9 mouse cellular contexts compared by ENCODE assay signal in genomic region chr8:116115811-116116372, GRCm38 (mm10).
DNase-seq lines count a peak whose midpoint lies in the region; ATAC-seq and TF ChIP-seq lines count a peak whose summit lies in the region.
"Had no signal": no experiment of that assay in that cellular context is flagged by ENCODE, and none has a peak within 500 bp of the region (broad histone marks: within the 10 kb centered on the region; RNA-seq: fewer than 3 reads in every experiment).

No protein-coding gene starts in this region.

- 49% methylated on average over 18 of the region's 18 CpGs for WGBS in embryonic facial prominence, embryonic 11.5 days
- whole genome bisulfite sequencing in heart, adult 2 months: 23% methylated on average over 18 of the region's 18 CpGs
- WGBS in neural tube, embryonic 11.5 days: 67% methylated on average over 18 of the region's 18 CpGs

- H3K9ac ChIP-seq in embryonic facial prominence, embryonic 11.5 days (replicated peaks; ENCODE audit: low read length): no peak overlapping the region
- H3K9ac ChIP-seq in heart, adult 2 months (ENCODE audit: low read depth, low read length): no peak overlapping the region
- H3K9ac ChIP-seq in neural tube, embryonic 11.5 days (ENCODE audit: low read length): no peak overlapping the region
- H3K9ac ChIP-seq: liver, embryonic 15.5 days had no signal

- no peaks in the 10 kb centered on the region for H3K36me3 ChIP-seq in embryonic facial prominence, embryonic 11.5 days (replicated peaks; ENCODE audit: control insufficient read depth, insufficient read depth, low read depth, low read length)
- H3K36me3 ChIP-seq in heart, adult 2 months (ENCODE audit: control insufficient read depth, insufficient read depth, low read length): no peaks in the 10 kb centered on the region
- no peaks in the 10 kb centered on the region for H3K36me3 ChIP-seq in neural tube, embryonic 11.5 days (ENCODE audit: control insufficient read depth, insufficient read depth, low read length)
- H3K36me3 ChIP-seq: liver, embryonic 15.5 days had no signal

- intact Hi-C loops in heart, adult 2 months (cut with DNase I): no loop called here
- intact Hi-C loops in left cerebral cortex, postnatal 25 days (cut with DNase I): no loop called here

- no peaks in the 10 kb centered on the region for H3K79me2 ChIP-seq in heart, adult 2 months (replicated peaks; ENCODE audit: control insufficient read depth, insufficient read depth, low read length)

- no peaks in the 10 kb centered on the region for H3K27me3 ChIP-seq in embryonic facial prominence, embryonic 11.5 days (ENCODE audit: control insufficient read depth, insufficient read depth, low read length)
- H3K27me3 ChIP-seq in heart, adult 2 months (ENCODE audit: control insufficient read depth, insufficient read depth, low read length): no peaks in the 10 kb centered on the region
- no peaks in the 10 kb centered on the region for H3K27me3 ChIP-seq in neural tube, embryonic 11.5 days (ENCODE audit: control insufficient read depth, insufficient read depth, low read length)
- H3K27me3 ChIP-seq: liver, embryonic 15.5 days had no signal

- no peak for TF ChIP-seq POLR2A in heart, adult 2 months (IDR thresholded peaks at IDR 0.05; ENCODE audit: insufficient read depth, low read depth, low read length)

- H3K9me3 ChIP-seq in embryonic facial prominence, embryonic 11.5 days (replicated peaks; ENCODE audit: control insufficient read depth, low read length): no peaks in the 10 kb centered on the region
- H3K9me3 ChIP-seq in neural tube, embryonic 11.5 days (ENCODE audit: control insufficient read depth, low read length): no peaks in the 10 kb centered on the region
- H3K9me3 ChIP-seq: liver, embryonic 15.5 days had no signal

- TF ChIP-seq EP300 in heart, adult 2 months (IDR thresholded peaks at IDR 0.05; ENCODE audit: insufficient read depth, low read depth, low read length): no peak

- H3K27ac ChIP-seq in embryonic facial prominence, embryonic 11.5 days (replicated peaks; ENCODE audit: low read depth, low read length): no peak overlapping the region
- no peak overlapping the region for H3K27ac ChIP-seq in heart, adult 2 months
- H3K27ac ChIP-seq in neural tube, embryonic 11.5 days (ENCODE audit: low read depth, low read length): no peak overlapping the region
- H3K27ac ChIP-seq: liver, embryonic 15.5 days had no signal

- ATAC-seq in embryonic facial prominence, embryonic 11.5 days (replicated peaks; ENCODE audit: insufficient number of reproducible peaks, low FRiP score, low TSS enrichment, low read depth): no peak
- no peak for ATAC-seq in neural tube, embryonic 11.5 days (ENCODE audit: insufficient read depth, low FRiP score, low TSS enrichment)

- no peak for TF ChIP-seq CTCF in heart, adult 2 months (IDR thresholded peaks at IDR 0.05)

- DNase-seq in adrenal gland, postnatal 14 days: peak; percentile 57
- DNase-seq in embryonic facial prominence, embryonic 11.5 days (ENCODE audit: low spot score): peak; percentile 62
- peak; percentile 61 for DNase-seq in heart, adult 2 months
- peak; percentile 50 for DNase-seq in kidney, adult 18-20 months
- DNase-seq in left cerebral cortex, postnatal 25 days (ENCODE audit: low spot score in 2 of 2): peak; percentile 14 to 51
- peak; percentile 61 for DNase-seq in neural tube, embryonic 11.5 days (ENCODE audit: low spot score)
- peak; percentile 89 for DNase-seq in urinary bladder, postnatal 14 days (ENCODE audit: low spot score)
- DNase-seq in thymus, postnatal 0 days (ENCODE audit: low spot score): no peak

- no peaks in the 10 kb centered on the region for H3K4me1 ChIP-seq in embryonic facial prominence, embryonic 11.5 days (ENCODE audit: control insufficient read depth, insufficient read depth, low read length)
- H3K4me1 ChIP-seq in heart, adult 2 months (ENCODE audit: control insufficient read depth, insufficient read depth, low read length): peaks cover 2% of the 10 kb centered on the region; the same call in 1 of the 2 replicates
- peaks cover 4% of the 10 kb centered on the region; the same call in 1 of the 2 replicates for H3K4me1 ChIP-seq in neural tube, embryonic 11.5 days (ENCODE audit: control insufficient read depth, insufficient read depth, low read length)
- H3K4me1 ChIP-seq: liver, embryonic 15.5 days had no signal

- H3K4me3 ChIP-seq in embryonic facial prominence, embryonic 11.5 days (ENCODE audit: low read depth, low read length): no peak overlapping the region
- no peak overlapping the region for H3K4me3 ChIP-seq in heart, adult 2 months
- no peak overlapping the region for H3K4me3 ChIP-seq in neural tube, embryonic 11.5 days (ENCODE audit: low read depth, low read length)
- H3K4me3 ChIP-seq: liver, embryonic 15.5 days had no signal

- no peak overlapping the region for H3K4me2 ChIP-seq in embryonic facial prominence, embryonic 11.5 days (ENCODE audit: low read depth, low read length)
- no peak overlapping the region for H3K4me2 ChIP-seq in neural tube, embryonic 11.5 days (ENCODE audit: low read depth)
- H3K4me2 ChIP-seq: liver, embryonic 15.5 days had no signal
